Mouse (Mus musculus): ENCODE data around the gene Pbxip1. TPM values are rescaled to one million over a fixed set of nuclear protein-coding genes. Genes with fewer than 3 reads are reported as not detected.

Gene Pbxip1
- polyA plus RNA-seq, 1 experiment from 2014 or later = 8.2 TPM

GRCm38 (mm10) chr3:89484766-89485524, 48.4 kb downstream of the Pbxip1 start:
- Histone ChIP-seq H3K4me2 (ENCODE audit: low read depth, low read length) (no peak overlapping the region), H3K36me3 (ENCODE audit: control insufficient read depth, insufficient read depth, low read length) (no peaks in the 10 kb centered on the region), H3K9me3 (ENCODE audit: control insufficient read depth, low read length) (no peaks in the 10 kb centered on the region), H3K27ac (ENCODE audit: low read depth, low read length) (no peak overlapping the region), H3K4me3 (ENCODE audit: low read depth, low read length) (no peak overlapping the region), H3K27me3 (ENCODE audit: control insufficient read depth, insufficient read depth, low read length) (no peaks in the 10 kb centered on the region), H3K4me1 (ENCODE audit: control insufficient read depth, insufficient read depth, low read length) (no peaks in the 10 kb centered on the region), H3K9ac (replicated peaks; ENCODE audit: low read depth, low read length) (no peak overlapping the region)
- peak; percentile 58 for ATAC-seq (ENCODE audit: low read depth)
- WGBS = 22% methylated on average over 24 of the region's 24 CpGs

GRCm38 (mm10) chr3:89486111-89486510, 49.6 kb downstream of the Pbxip1 start:
- Histone ChIP-seq H3K36me3 (ENCODE audit: control insufficient read depth, insufficient read depth, low read length) (no peaks in the 10 kb centered on the region), H3K9me3 (ENCODE audit: control insufficient read depth, low read length) (no peaks in the 10 kb centered on the region), H3K27ac (ENCODE audit: low read depth, low read length) (no peak overlapping the region), H3K4me3 (ENCODE audit: low read depth, low read length) (no peak overlapping the region), H3K4me2 (ENCODE audit: low read depth, low read length) (no peak overlapping the region), H3K4me1 (ENCODE audit: control insufficient read depth, insufficient read depth, low read length) (no peaks in the 10 kb centered on the region), H3K9ac (replicated peaks; ENCODE audit: low read depth, low read length) (no peak overlapping the region), H3K27me3 (ENCODE audit: control insufficient read depth, insufficient read depth, low read length) (no peaks in the 10 kb centered on the region)
- WGBS = 80% methylated on average over 8 of the region's 8 CpGs
- ATAC-seq (ENCODE audit: low read depth) = no peak

- H3K9me3 ChIP-seq (ENCODE audit: control insufficient read depth, low read length) = no peaks in the 10 kb centered on the region
- H3K4me2 ChIP-seq (ENCODE audit: low read depth, low read length) = no peak overlapping the region
- H3K27ac ChIP-seq (ENCODE audit: low read depth, low read length) = no peak overlapping the region
- no peaks in the 10 kb centered on the region for H3K4me1 ChIP-seq (ENCODE audit: control insufficient read depth, insufficient read depth, low read length)
- H3K27me3 ChIP-seq (ENCODE audit: control insufficient read depth, insufficient read depth, low read length) = no peaks in the 10 kb centered on the region
- H3K36me3 ChIP-seq (ENCODE audit: control insufficient read depth, insufficient read depth, low read length) = no peaks in the 10 kb centered on the region
- 71% methylated on average over 20 of the region's 20 CpGs for WGBS
- ATAC-seq (ENCODE audit: low read depth) = no peak
- no peak overlapping the region for H3K4me3 ChIP-seq (ENCODE audit: low read depth, low read length)
- no peak overlapping the region for H3K9ac ChIP-seq (replicated peaks; ENCODE audit: low read depth, low read length)
Measured at GRCm38 (mm10) chr3:89486916-89487702, 50.6 kb downstream of the Pbxip1 start.

- 93% methylated on average over 3 of the region's 3 CpGs for WGBS
- ATAC-seq (ENCODE audit: low read depth) = no peak
- no peak overlapping the region for H3K9ac ChIP-seq (replicated peaks; ENCODE audit: low read depth, low read length)
- no peaks in the 10 kb centered on the region for H3K4me1 ChIP-seq (ENCODE audit: control insufficient read depth, insufficient read depth, low read length)
- no peaks in the 10 kb centered on the region for H3K27me3 ChIP-seq (ENCODE audit: control insufficient read depth, insufficient read depth, low read length)
- H3K9me3 ChIP-seq (ENCODE audit: control insufficient read depth, low read length) = no peaks in the 10 kb centered on the region
- no peak overlapping the region for H3K4me3 ChIP-seq (ENCODE audit: low read depth, low read length)
- no peak overlapping the region for H3K27ac ChIP-seq (ENCODE audit: low read depth, low read length)
- H3K36me3 ChIP-seq (ENCODE audit: control insufficient read depth, insufficient read depth, low read length) = no peaks in the 10 kb centered on the region
- no peak overlapping the region for H3K4me2 ChIP-seq (ENCODE audit: low read depth, low read length)
Measured at GRCm38 (mm10) chr3:89490790-89491189, 54.3 kb downstream of the Pbxip1 start.

DNA sequence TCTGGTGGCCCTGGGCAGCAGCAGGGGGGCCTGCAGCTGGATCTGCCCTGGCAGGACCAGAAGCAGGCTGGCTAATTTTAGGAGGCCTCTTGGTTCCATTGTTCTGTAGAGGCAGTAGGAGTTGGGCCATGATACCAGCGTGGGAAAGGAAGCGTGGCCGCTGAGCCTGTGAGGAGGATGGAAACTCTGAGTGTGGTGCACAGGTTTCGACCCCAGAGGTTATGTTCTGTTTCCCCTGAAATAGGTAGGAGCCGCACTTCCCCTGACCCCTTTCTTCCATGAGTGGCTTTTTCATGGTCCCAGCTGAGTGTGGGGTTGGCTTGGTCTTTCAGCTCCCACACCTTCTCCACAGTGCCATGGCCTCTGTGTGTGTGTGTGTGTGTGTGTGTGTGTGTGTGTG, 55.1 kb downstream of the Pbxip1 start:
- Histone ChIP-seq H3K9me3 (ENCODE audit: control insufficient read depth, low read length) (no peaks in the 10 kb centered on the region), H3K27me3 (ENCODE audit: control insufficient read depth, insufficient read depth, low read length) (no peaks in the 10 kb centered on the region), H3K27ac (ENCODE audit: low read depth, low read length) (no peak overlapping the region), H3K9ac (replicated peaks; ENCODE audit: low read depth, low read length) (no peak overlapping the region), H3K36me3 (ENCODE audit: control insufficient read depth, insufficient read depth, low read length) (no peaks in the 10 kb centered on the region), H3K4me2 (ENCODE audit: low read depth, low read length) (no peak overlapping the region), H3K4me1 (ENCODE audit: control insufficient read depth, insufficient read depth, low read length) (no peaks in the 10 kb centered on the region), H3K4me3 (ENCODE audit: low read depth, low read length) (no peak overlapping the region)
- no peak for ATAC-seq (ENCODE audit: low read depth)
- WGBS = 93% methylated on average over 5 of the region's 5 CpGs

DNA sequence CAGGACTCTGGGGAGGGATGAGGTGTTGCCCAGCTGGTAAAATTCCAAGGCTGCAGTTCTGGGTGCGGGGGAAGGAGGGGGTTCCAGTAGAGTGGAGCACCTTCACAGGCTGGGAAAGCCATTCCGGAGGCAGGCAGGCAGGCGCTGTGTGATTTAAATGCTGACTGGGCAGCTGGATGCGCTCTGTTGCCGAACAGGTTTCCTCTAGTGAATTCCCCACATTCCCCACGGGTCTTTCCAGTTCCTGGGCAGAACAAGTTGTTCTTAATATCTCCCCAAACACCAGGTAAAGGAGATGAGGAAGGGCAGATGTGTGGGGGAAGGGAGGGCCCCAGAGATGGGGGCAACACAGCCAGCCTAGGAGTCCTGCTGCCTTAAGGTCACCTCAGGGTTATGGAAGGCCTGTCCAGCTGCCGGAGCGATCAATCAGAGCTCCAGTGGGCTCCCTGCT, 56.2 kb downstream of the Pbxip1 start:
- no peak for ATAC-seq (ENCODE audit: low read depth)

GRCm38 (mm10) chr3:89494630-89495029, 58.1 kb downstream of the Pbxip1 start:
- Histone ChIP-seq H3K9me3 (ENCODE audit: control insufficient read depth, low read length) (no peaks in the 10 kb centered on the region), H3K27me3 (ENCODE audit: control insufficient read depth, insufficient read depth, low read length) (no peaks in the 10 kb centered on the region), H3K27ac (ENCODE audit: low read depth, low read length) (no peak overlapping the region), H3K36me3 (ENCODE audit: control insufficient read depth, insufficient read depth, low read length) (no peaks in the 10 kb centered on the region), H3K9ac (replicated peaks; ENCODE audit: low read depth, low read length) (no peak overlapping the region), H3K4me2 (ENCODE audit: low read depth, low read length) (no peak overlapping the region), H3K4me3 (ENCODE audit: low read depth, low read length) (no peak overlapping the region), H3K4me1 (ENCODE audit: control insufficient read depth, insufficient read depth, low read length) (no peaks in the 10 kb centered on the region)
- WGBS = 90% methylated on average over 5 of the region's 5 CpGs
- ATAC-seq (ENCODE audit: low read depth) = no peak

More for the DNA sequence above, 56.2 kb downstream of the Pbxip1 start:
- Histone ChIP-seq H3K27me3 (ENCODE audit: control insufficient read depth, insufficient read depth, low read length) (no peaks in the 10 kb centered on the region), H3K9ac (replicated peaks; ENCODE audit: low read depth, low read length) (no peak overlapping the region), H3K4me3 (ENCODE audit: low read depth, low read length) (no peak overlapping the region), H3K27ac (ENCODE audit: low read depth, low read length) (no peak overlapping the region), H3K4me2 (ENCODE audit: low read depth, low read length) (no peak overlapping the region), H3K9me3 (ENCODE audit: control insufficient read depth, low read length) (no peaks in the 10 kb centered on the region), H3K4me1 (ENCODE audit: control insufficient read depth, insufficient read depth, low read length) (no peaks in the 10 kb centered on the region), H3K36me3 (ENCODE audit: control insufficient read depth, insufficient read depth, low read length) (no peaks in the 10 kb centered on the region)
- WGBS = 33% methylated on average over 8 of the region's 8 CpGs

DNA sequence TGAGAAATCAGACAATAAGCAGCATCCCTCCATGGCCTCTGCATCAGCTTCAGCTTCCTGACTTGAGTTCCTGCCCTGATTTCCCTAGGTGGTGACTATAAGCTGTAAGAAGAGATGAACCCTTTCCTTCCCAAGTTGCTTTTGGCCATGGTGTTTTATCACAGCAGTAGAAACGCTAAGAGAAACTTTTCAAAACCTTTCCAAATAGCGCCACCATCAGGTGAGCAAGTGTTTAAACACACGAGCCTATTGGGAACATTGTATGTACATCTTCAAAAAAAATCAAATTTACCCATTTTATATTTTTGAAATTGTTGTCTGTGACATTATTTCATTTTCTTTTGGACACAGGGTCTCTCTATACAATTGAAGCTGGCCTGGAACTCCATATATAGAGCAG, 59.9 kb downstream of the Pbxip1 start:
- no peaks in the 10 kb centered on the region for H3K36me3 ChIP-seq (ENCODE audit: control insufficient read depth, insufficient read depth, low read length)
- no peaks in the 10 kb centered on the region for H3K27me3 ChIP-seq (ENCODE audit: control insufficient read depth, insufficient read depth, low read length)
- WGBS = 75% methylated on average over 3 of the region's 3 CpGs
- no peaks in the 10 kb centered on the region for H3K9me3 ChIP-seq (ENCODE audit: control insufficient read depth, low read length)
- H3K27ac ChIP-seq (ENCODE audit: low read depth, low read length) = no peak overlapping the region
- no peak overlapping the region for H3K4me3 ChIP-seq (ENCODE audit: low read depth, low read length)
- ATAC-seq (ENCODE audit: low read depth) = no peak
- no peaks in the 10 kb centered on the region for H3K4me1 ChIP-seq (ENCODE audit: control insufficient read depth, insufficient read depth, low read length)
- H3K9ac ChIP-seq (replicated peaks; ENCODE audit: low read depth, low read length) = no peak overlapping the region
- no peak overlapping the region for H3K4me2 ChIP-seq (ENCODE audit: low read depth, low read length)

- no peaks in the 10 kb centered on the region for H3K4me1 ChIP-seq (ENCODE audit: control insufficient read depth, insufficient read depth, low read length)
- WGBS = 61% methylated on average over 7 of the region's 7 CpGs
- H3K9ac ChIP-seq (replicated peaks; ENCODE audit: low read depth, low read length) = no peak overlapping the region
- H3K27ac ChIP-seq (ENCODE audit: low read depth, low read length) = no peak overlapping the region
- ATAC-seq (ENCODE audit: low read depth) = no peak
- H3K4me3 ChIP-seq (ENCODE audit: low read depth, low read length) = no peak overlapping the region
- H3K4me2 ChIP-seq (ENCODE audit: low read depth, low read length) = no peak overlapping the region
- H3K27me3 ChIP-seq (ENCODE audit: control insufficient read depth, insufficient read depth, low read length) = no peaks in the 10 kb centered on the region
- no peaks in the 10 kb centered on the region for H3K36me3 ChIP-seq (ENCODE audit: control insufficient read depth, insufficient read depth, low read length)
- H3K9me3 ChIP-seq (ENCODE audit: control insufficient read depth, low read length) = no peaks in the 10 kb centered on the region
Measured at GRCm38 (mm10) chr3:89499696-89500095, 63.2 kb downstream of the Pbxip1 start.

Data from neural tube, embryonic 14.5 days (tissue).